Mouse (Mus musculus) CH12.LX (cell line): ENCODE measurements around the gene St7l. TPM values are rescaled to one million over a fixed set of nuclear protein-coding genes. Genes with fewer than 3 reads are reported as not detected.
A peak's percentile ranks its signal among the peaks of the same experiment; 100 is the strongest.

Source experiments
- DNase-seq: peaks from one replicate; pipeline ENCODE4 v3.0.0-alpha.2; 2013; ENCODE audit errors: extremely low read depth
- H3K27ac ChIP-seq: 2 replicates; pipeline ENCODE4 v1.5.1; 2012; ENCODE audit warnings: low read depth, mild to moderate bottlenecking, control low read depth, moderate library complexity; ENCODE audit not compliant: insufficient read depth
- H3K27me3 ChIP-seq: replicated peaks from 2 replicates; pipeline ENCODE3; 2012; ENCODE audit warnings: inconsistent platforms
- H3K36me3 ChIP-seq, 2 experiments: replicated peaks in 1 of 2; 2 replicates each; pipeline versions ENCODE3 to v1.6.1; 2012; ENCODE audit warnings: inconsistent platforms in 1 of 2, low read length in 1 of 2, mild to moderate bottlenecking in 1 of 2, mixed read lengths in 1 of 2, moderate library complexity in 1 of 2; ENCODE audit not compliant: control insufficient read depth in 1 of 2, insufficient read depth in 1 of 2
- H3K4me1 ChIP-seq, 2 experiments: 2 replicates each; pipeline ENCODE4 v1.6.1; 2012; ENCODE audit warnings: inconsistent platforms in 1 of 2, moderate library complexity in 1 of 2; ENCODE audit not compliant: insufficient read depth in 2 of 2, control insufficient read depth in 1 of 2
- H3K4me2 ChIP-seq: 2 replicates; pipeline ENCODE4 v1.6.1; 2012; ENCODE audit warnings: low read depth, mild to moderate bottlenecking, control low read depth; ENCODE audit not compliant: poor library complexity, insufficient read depth, severe bottlenecking
- H3K4me3 ChIP-seq, 3 experiments: fragments of 150-350 bp in 1 of 3; sonication (generic) in 1 of 3; replicated peaks in 1 of 3; 2 replicates each; pipeline versions ENCODE3 to v1.5.1; 2011 to 2012; ENCODE audit warnings: low read depth in 2 of 3, low read length in 2 of 3, mild to moderate bottlenecking in 2 of 3, moderate library complexity in 2 of 3, control low read depth in 1 of 3, improper control_type of control experiment in 1 of 3, inconsistent platforms in 1 of 3, mixed read lengths in 1 of 3; ENCODE audit not compliant: poor library complexity in 1 of 3
- H3K79me2 ChIP-seq: replicated peaks from 2 replicates; pipeline ENCODE4 v1.6.1; 2012; ENCODE audit warnings: mild to moderate bottlenecking, moderate library complexity; ENCODE audit not compliant: control insufficient read depth, poor library complexity, insufficient read depth, severe bottlenecking; ENCODE audit errors: extremely low read depth
- H3K9ac ChIP-seq: 2 replicates; pipeline ENCODE4 v1.6.1; 2012; ENCODE audit warnings: low read depth, mild to moderate bottlenecking, control low read depth, moderate library complexity; ENCODE audit not compliant: insufficient read depth
- H3K9me3 ChIP-seq: replicated peaks from 2 replicates; pipeline ENCODE3; 2012; ENCODE audit warnings: low read length, inconsistent platforms, mixed read lengths
- BHLHE40 ChIP-seq: IDR thresholded peaks from 2 replicates; pipeline ENCODE4 v1.6.1; 2011; ENCODE audit warnings: mild to moderate bottlenecking, low read depth, low read length, improper control_type of control experiment
- CTCF ChIP-seq, 2 experiments: IDR thresholded peaks in 1 of 2; conservative IDR thresholded peaks in 1 of 2; 2 replicates each; pipeline ENCODE4 v1.5.1; 2011 to 2012; ENCODE audit warnings: low read depth in 2 of 2, low read length in 2 of 2, improper control_type of control experiment in 1 of 2, inconsistent platforms in 1 of 2, mild to moderate bottlenecking in 1 of 2, moderate library complexity in 1 of 2
- E2F4 ChIP-seq: IDR thresholded peaks from 2 replicates; pipeline ENCODE4 v1.6.1; 2011; ENCODE audit warnings: low read depth, low read length, improper control_type of control experiment; ENCODE audit not compliant: insufficient replicate concordance
- ELF1 ChIP-seq: IDR thresholded peaks from 2 replicates; pipeline ENCODE4 v1.6.1; 2014; ENCODE audit warnings: low read depth, mild to moderate bottlenecking, inconsistent platforms, low read length, improper control_type of control experiment
- EP300 ChIP-seq: IDR thresholded peaks from 2 replicates; pipeline ENCODE4 v1.6.1; 2011; ENCODE audit warnings: low read length, improper control_type of control experiment
- IRF4 ChIP-seq: IDR thresholded peaks from 2 replicates; pipeline ENCODE4 v1.6.1; 2014; ENCODE audit warnings: low read depth, mild to moderate bottlenecking, inconsistent platforms, low read length, improper control_type of control experiment
- JUND ChIP-seq: conservative IDR thresholded peaks from 2 replicates; pipeline ENCODE4 v1.6.1; 2011; ENCODE audit warnings: low read depth, low read length, improper control_type of control experiment
- MAFK ChIP-seq: IDR thresholded peaks from 2 replicates; pipeline ENCODE4 v1.6.1; 2011; ENCODE audit warnings: low read length, improper control_type of control experiment; ENCODE audit not compliant: insufficient replicate concordance
- MEF2A ChIP-seq: IDR thresholded peaks from 2 replicates; pipeline ENCODE4 v1.6.1; 2014; ENCODE audit warnings: low read depth, mild to moderate bottlenecking, inconsistent platforms, low read length, improper control_type of control experiment, borderline replicate concordance
- MXI1 ChIP-seq: IDR thresholded peaks from 2 replicates; pipeline ENCODE4 v1.6.1; 2011; ENCODE audit warnings: mild to moderate bottlenecking, low read depth, low read length, improper control_type of control experiment
- MYC ChIP-seq: IDR thresholded peaks from 2 replicates; pipeline ENCODE4 v1.6.1; 2011; ENCODE audit warnings: low read depth, mild to moderate bottlenecking, improper control_type of control experiment, low read length
- POLR2AphosphoS2 ChIP-seq: IDR thresholded peaks from 2 replicates; pipeline ENCODE4 v1.6.1; 2011; ENCODE audit warnings: low read depth, low read length, improper control_type of control experiment
- RAD21 ChIP-seq: IDR thresholded peaks from 2 replicates; pipeline ENCODE4 v1.6.1; 2011; ENCODE audit warnings: low read depth, mild to moderate bottlenecking, low read length, improper control_type of control experiment, moderate library complexity
- SIN3A ChIP-seq: IDR thresholded peaks from 2 replicates; pipeline ENCODE4 v1.6.1; 2012; ENCODE audit warnings: low read length, improper control_type of control experiment, inconsistent platforms
- TBP ChIP-seq: conservative IDR thresholded peaks from 2 replicates; pipeline ENCODE4 v1.6.1; 2011; ENCODE audit warnings: low read depth, low read length, improper control_type of control experiment
- TCF12 ChIP-seq: IDR thresholded peaks from 2 replicates; pipeline ENCODE4 v1.6.1; 2014; ENCODE audit warnings: low read depth, mild to moderate bottlenecking, inconsistent platforms, low read length, improper control_type of control experiment
- USF1 ChIP-seq: IDR thresholded peaks from 2 replicates; pipeline ENCODE4 v1.6.1; 2014; ENCODE audit warnings: low read depth, mild to moderate bottlenecking, inconsistent platforms, low read length, improper control_type of control experiment
- USF2 ChIP-seq: conservative IDR thresholded peaks from 2 replicates; pipeline ENCODE4 v1.6.1; 2011; ENCODE audit warnings: low read depth, low read length, improper control_type of control experiment
- dilution Hi-C: fragments of 300-500 bp; cut with MboI; formaldehyde crosslinking; loops from 2 replicates; pipeline ENCODE4 v1.14.3; 2020; ENCODE audit warnings: low sequenced_read_pairs; ENCODE audit not compliant: extremely low pct_unique_long_range_greater_than_20kb, extremely low pct_ligation_motif_present
- in situ Hi-C: fragments of 300-500 bp; cut with MboI; formaldehyde crosslinking; loops from 3 replicates; pipeline ENCODE4 v1.14.3; 2019; ENCODE audit warnings: low sequenced_read_pairs, low pct_ligation_motif_present, low pct_unique_long_range_greater_than_20kb, mixed read lengths
- polyA plus RNA-seq: library from polyadenylated mRNA; unstranded; fragments of >175 nt; gene quantifications from 2 replicates; pipeline ENCODE4 v1.2.1, GENCODE M21; 2012; ENCODE audit warnings: low read depth; ENCODE audit not compliant: insufficient read length
- total RNA-seq, 2 experiments: library from RNA; depleted of rRNA; stranded (reverse); fragments of 300-350 nt in 1 of 2; fragments of >200 nt in 1 of 2; gene quantifications; 2 replicates each; pipeline ENCODE4 v1.2.3; 2012 to 2014

Gene St7l
- total and polyA plus RNA-seq, 3 experiments = 8.1 to 14.1 (median 10.4) TPM

- Histone ChIP-seq H3K4me3 (no peak overlapping the region), H3K4me1 (peaks cover 2 to 41% of the 10 kb centered on the region in 2 experiments; a peak in 2 of 4 replicates), H3K9me3 (no peaks in the 10 kb centered on the region), H3K4me2 (no peak overlapping the region), H3K36me3 (peaks cover 21 to 44% of the 10 kb centered on the region in 2 experiments), H3K27me3 (no peaks in the 10 kb centered on the region), H3K9ac (no peak overlapping the region), H3K27ac (no peak overlapping the region), H3K79me2 (no peaks in the 10 kb centered on the region)
- dilution Hi-C loops (no loop called here), in situ Hi-C loops (no loop called here)
- peak; percentile 32 for DNase-seq
- no peak for TF ChIP-seq POLR2AphosphoS2
- peak; percentile 53 for TF ChIP-seq BHLHE40
These were observed 41.4 kb upstream of the St7l start for GRCm38 (mm10) chr3:104822413-104822812.

- in situ Hi-C loops = no loop called here
- Histone ChIP-seq H3K27me3 (no peaks in the 10 kb centered on the region), H3K4me1 (no peaks in the 10 kb centered on the region), H3K4me3 (no peak overlapping the region), H3K9me3 (no peaks in the 10 kb centered on the region), H3K4me2 (no peak overlapping the region), H3K36me3 (peaks cover 32 to 80% of the 10 kb centered on the region in 2 experiments), H3K79me2 (no peaks in the 10 kb centered on the region; the same call in 1 of the 2 replicates), H3K9ac (no peak overlapping the region), H3K27ac (no peak overlapping the region)
- no peak for TF ChIP-seq POLR2AphosphoS2
- TF ChIP-seq IRF4 = no peak
- no peak for TF ChIP-seq JUND
- TF ChIP-seq ELF1 = no peak
- no peak for TF ChIP-seq TBP
- no peak for TF ChIP-seq MYC
- no peak for TF ChIP-seq USF2
- no peak for TF ChIP-seq MEF2A
- TF ChIP-seq MAFK = no peak
- no peak for TF ChIP-seq TCF12
- no peak for TF ChIP-seq USF1
- TF ChIP-seq SIN3A = no peak
- no peak for TF ChIP-seq CTCF (conservative IDR thresholded peaks at IDR 0.05 in 1 of 2, IDR thresholded peaks at IDR 0.05 in 1 of 2; ENCODE audit: low read depth in 2 of 2, low read length in 2 of 2)
- TF ChIP-seq RAD21 = no peak
- no peak for TF ChIP-seq EP300
- TF ChIP-seq MXI1 = no peak
- no peak for TF ChIP-seq E2F4
- dilution Hi-C loops = no loop called here
- no peak for DNase-seq
These were observed 28.0 kb upstream of the St7l start for GRCm38 (mm10) chr3:104835797-104836196.
